Mouse (Mus musculus) urinary bladder, postnatal 36 days (tissue): ENCODE data around the gene Tmem167b.
"Not testable (repeated sequence)": the region's sequence is repeated elsewhere in the genome, so short reads cannot be mapped to it uniquely, and the experiment has no call there.

Experiments
- DNase-seq, 2 experiments: peaks; one replicate each; pipeline ENCODE4 v3.0.0; 2022; ENCODE audit warnings: low spot score in 2 of 2, mixed read lengths in 1 of 2

Gene Tmem167b

GRCm38 (mm10) chr3:108562133-108562730 lies at the start of gene Tmem167b:
Gene Tmem167b, minus strand, starts transcription at chr3:108562466.
- DNase-seq: peak; percentile 96 to 97

GRCm38 (mm10) chr3:108608906-108609305 lies 46.6 kb upstream of the Tmem167b start:
- no peak for DNase-seq

DNA sequence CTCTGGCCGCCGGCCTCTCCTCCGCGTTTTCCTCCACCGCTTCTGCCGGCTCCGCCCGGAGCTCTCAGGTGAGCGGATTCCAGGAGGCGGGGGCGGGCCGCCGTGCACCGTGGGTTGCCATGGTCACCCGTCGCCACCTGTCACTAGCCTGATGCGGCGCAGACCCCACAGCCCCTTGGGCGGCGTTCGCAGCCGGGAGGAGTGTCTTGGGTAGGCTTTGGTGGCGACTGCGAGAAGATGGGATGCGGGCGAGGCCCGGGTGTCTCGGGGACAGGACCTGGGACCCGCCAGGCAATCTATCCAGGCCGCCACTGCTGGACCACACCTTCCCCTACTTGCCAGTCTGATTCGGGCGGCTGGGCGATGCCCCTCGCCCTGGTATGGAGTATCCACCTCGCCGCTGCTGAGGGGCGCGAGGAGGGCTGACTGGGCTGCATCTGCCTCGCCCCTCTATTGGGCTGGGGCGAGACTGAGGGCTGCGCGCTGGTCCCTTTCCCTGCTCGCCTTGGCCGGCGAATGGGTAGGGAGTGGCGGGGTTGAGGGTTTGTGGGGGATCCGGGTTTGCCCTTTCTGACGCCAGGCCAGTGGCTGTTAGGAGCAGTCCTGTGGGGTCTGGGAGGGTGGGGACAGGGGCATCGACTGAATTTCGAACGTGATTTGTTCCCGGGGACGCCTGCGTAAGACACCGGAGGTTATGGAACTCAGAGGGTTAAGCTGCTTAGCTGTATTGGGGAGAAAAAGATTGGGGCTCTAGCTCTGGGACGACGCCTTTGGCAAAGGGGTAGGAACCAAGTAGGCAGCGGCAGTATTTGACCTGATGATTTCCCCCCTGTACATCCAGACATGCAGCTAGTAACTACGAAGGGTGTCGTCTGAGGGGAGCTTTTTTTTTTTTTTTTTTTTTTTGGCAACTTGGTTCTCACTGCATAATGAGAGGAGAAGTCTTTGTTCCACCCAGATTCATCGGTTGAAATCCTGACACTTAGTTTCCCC lies 29.6 kb upstream of the Tmem167b start:
- DNase-seq: no peak

DNA sequence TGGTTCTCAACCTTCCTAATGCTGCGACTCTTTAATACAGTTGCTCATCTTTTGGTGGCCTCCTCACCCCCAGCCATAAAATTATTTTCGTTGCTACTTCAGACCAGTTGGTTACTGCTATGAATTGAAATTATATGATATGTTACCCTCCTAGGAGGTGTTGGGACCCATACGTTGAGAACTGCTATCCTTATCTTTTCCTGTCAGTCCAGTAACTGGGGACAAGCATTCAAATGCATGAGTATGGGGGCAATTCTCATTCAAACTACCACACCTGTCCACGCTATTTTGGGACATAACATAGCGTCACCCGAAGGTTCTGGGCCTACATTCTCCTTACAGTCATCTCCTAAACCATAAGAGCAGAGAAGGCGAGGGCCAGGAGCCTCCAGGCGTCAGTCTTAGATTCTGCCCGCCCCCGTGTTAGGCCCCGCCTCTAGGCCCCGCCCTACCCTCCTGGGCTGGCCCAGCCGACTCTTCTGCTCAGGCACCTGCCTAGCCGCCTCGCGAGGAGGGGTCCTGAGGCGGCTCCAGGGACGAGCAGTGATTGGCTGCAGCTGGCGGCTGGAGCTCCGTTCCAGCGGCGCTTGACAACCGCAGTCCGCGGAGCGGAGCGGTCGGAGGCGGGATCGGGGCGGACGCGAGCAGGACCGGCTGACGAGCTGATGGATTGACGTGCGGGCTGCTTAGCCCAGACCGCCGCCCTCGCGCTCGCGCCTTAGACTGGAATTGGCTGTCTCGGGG lies 28.7 kb upstream of the Tmem167b start, which contains the start of gene Wdr47:
TSS of gene Wdr47 (plus strand) at position 494 of the 744 bp plus-strand sequence.
- DNase-seq: peak; percentile 91 to 96

DNA sequence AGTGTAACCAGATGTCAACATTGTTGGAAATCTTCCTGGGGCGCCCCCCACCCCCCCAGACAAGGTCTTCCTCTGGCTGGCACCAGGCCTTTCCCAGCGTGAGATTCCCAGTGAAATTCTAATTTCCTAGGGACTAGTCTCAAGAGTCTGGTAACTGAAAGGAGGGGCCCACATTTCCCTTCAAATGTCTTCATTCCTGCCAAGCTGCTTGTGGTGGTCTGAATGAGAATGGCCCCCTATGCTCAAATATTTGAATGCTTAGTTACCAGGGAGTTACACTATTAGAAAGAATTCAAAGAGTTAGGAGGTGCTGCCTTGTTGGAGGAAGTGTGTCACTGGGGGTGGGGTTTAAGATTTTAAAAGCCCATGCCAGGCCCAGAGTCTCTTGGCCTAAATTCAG lies 26.2 kb upstream of the Tmem167b start:
- DNase-seq: no peak

DNA sequence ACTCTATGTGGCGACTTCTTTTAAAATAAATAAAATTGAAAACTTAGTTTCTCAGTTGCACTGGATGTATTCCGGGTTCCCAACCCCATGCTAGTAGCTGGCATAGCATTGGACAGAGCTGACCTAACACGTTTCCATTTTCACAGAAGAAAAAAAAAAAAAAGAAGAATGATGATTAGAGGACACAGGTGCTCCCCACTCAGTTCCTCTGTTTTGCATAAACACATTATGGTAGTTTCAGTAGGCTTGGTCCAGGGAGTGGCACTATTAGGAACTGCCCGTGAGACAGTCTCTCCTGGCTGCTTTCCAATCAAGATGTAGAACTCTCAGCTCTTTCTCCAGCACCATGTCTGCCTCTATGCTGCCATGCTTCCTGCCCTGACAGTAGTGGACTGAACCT lies 22.3 kb upstream of the Tmem167b start:
- DNase-seq: no peak

DNA sequence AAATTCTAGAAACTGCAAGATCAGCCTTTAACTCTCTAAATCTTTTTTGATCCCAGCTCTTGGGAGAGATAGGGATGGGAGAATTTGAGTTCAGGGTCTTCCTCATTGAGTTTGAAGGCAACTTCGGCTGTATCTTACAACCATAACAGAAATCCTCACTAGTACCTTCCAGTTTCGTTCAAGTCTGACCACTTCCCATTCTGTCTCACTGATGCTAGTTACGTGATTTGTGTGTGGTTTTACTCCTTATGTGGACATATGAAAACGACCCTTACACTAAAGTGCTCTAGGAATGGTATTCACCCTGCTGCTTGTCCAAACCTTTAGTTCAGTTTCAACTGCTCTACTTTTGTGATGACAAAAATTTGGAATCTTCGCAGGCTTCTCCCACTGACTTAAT lies 11.8 kb upstream of the Tmem167b start:
- DNase-seq: no peak

GRCm38 (mm10) chr3:108572309-108573010 lies 10.2 kb upstream of the Tmem167b start:
- no peak for DNase-seq

DNA sequence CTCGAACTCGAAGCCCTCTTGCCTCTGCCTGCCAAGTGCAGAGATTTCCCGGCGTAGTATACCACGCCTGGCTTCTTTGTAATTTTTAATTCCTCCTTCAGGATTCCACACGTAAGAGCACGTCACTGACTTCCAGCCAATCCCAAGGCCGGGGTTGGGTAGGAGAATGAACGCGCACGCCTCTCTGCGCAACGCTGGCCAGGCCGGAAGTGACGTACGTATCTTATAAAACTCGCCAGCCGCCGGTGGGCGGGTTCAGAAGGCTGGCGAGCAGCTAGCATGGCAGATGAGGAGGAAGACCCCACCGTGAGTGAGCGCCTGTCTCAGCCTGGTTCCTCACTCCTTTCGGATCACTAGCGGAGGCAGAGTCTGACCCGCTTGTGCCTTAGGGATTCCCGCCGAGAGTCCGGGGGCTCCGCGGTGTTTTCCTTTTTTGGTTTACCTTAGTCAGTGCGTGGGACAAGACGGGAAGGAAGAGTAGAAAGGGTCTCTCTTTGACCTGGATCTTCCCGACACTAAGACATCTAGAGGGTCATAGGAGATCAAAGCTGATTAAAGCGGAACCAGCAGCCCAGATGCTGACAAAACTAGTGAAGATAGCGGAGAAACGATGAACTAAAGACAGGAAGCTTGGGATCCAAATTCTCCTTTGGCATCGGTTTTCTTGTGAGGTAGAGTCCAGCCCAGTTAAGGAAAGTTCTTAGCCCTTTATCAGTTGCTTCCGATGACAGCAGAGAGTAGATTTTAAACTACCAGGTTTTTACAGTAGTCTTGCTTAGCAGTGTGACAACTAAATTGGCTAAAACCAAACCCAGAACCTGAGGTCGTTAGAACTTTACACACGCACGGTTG lies 9.4 kb upstream of the Tmem167b start, which contains the start of gene Taf13:
TSS of gene Taf13 (plus strand) at position 256 of the 852 bp plus-strand sequence.
- peak; percentile 95 to 96 for DNase-seq

DNA sequence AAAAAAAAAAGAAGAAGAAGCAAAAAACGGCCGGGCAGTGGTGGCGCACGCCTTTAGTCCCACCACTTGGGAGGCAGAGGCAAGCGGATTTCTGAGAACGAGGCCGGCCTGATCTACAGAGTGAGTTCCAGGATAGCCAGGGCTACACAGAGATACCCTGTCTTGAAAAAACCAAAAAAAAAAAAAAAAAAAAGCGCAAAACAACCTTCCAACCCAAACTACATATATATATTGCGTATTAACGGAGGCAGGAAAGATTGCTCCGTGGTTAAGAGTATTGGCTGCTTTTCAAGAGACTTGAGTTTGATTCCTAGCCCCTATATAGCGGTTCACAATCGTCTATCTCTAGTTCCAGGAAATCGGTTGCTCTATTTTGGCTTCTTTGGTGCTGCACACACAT lies 8.5 kb upstream of the Tmem167b start:
- DNase-seq: no peak

DNA sequence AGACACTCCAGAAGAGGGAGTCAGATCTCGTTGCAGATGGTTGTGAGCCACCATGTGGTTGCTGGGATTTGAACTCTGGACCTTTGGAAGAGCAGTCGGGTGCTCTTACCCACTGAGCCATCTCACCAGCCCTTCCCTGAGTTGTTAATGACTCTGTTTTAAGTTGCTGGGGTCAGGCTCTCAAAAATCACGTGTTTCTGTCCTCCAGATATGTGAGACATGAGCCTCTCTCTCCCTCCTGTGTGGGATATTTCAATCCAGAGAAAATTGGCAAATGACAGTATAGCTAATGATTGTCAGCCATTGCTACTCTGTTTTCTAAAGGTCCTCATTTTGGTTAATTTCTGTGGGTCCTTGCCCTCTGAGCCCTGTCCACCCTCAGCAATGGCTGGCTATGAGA lies 7.4 kb upstream of the Tmem167b start:
- DNase-seq: not testable (repeated sequence)

DNA sequence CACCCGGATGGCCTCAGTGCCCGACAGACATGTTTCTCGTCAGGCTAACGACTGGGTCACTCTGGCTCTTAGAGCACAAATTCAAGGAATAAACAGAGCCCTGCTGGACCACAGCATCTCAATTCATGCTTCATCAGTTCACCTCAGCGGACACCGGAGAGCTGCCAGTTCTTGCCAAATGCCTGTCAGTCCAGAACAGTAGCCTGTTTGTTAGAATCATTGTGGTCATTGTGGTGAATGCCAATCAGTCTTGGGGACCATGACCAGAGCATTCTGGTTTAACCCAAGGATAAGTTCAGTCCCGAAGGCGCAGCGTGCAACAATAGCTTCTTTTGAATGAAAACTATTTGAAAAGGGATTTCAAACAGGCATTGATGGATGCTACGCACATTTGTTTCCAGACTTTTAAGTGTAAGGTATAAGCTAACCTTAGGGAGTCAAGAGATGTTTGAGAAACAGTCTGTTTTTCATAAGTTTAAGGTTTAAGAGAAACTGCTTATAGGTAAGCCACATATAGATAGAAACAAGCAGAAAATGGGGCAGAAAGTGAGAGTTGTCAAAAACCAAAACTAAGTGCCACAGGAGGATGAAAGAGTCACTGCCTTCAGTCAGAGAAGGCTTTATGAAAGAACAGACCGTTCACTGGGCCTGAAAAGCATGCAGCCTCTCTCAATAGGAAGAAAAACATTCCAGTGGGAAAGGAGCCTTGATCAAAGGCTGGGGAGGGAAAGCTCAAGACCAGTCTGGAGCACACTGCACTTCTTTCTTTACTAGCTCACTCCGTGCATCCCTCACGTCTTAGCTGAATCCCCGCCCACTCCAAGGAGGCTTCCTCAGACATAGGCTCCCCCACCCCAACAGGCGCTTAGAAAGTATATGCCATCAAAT lies 6.0 kb upstream of the Tmem167b start:
- no peak for DNase-seq

GRCm38 (mm10) chr3:108563309-108563708 lies 1.0 kb upstream of the Tmem167b start:
- peak; percentile 68 to 80 for DNase-seq

- DNase-seq: peak in 1 of 2 experiments; percentile 15
These were observed 558 bp upstream of the Tmem167b start for GRCm38 (mm10) chr3:108562777-108563271.

DNA sequence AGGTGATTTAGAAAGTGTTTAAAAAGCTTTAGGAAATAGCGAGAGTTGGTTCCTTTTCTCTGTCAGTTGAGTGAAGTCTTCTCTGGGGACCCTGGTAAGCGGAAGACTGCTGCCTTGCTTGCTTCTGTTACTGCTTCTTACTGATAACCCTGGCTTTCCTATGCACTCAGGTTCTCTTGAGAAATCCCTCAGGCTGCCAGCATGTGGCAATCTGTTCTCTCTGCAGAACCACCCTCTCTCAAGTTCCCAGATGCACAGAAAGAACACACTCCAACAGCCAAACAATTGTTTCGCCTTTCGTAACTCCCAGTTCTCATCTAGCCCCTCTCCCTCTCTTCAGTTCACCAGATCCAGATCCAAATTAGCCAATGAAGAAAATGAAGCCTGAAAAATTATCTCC lies 4.4 kb downstream of the Tmem167b start:
- DNase-seq: no peak

DNA sequence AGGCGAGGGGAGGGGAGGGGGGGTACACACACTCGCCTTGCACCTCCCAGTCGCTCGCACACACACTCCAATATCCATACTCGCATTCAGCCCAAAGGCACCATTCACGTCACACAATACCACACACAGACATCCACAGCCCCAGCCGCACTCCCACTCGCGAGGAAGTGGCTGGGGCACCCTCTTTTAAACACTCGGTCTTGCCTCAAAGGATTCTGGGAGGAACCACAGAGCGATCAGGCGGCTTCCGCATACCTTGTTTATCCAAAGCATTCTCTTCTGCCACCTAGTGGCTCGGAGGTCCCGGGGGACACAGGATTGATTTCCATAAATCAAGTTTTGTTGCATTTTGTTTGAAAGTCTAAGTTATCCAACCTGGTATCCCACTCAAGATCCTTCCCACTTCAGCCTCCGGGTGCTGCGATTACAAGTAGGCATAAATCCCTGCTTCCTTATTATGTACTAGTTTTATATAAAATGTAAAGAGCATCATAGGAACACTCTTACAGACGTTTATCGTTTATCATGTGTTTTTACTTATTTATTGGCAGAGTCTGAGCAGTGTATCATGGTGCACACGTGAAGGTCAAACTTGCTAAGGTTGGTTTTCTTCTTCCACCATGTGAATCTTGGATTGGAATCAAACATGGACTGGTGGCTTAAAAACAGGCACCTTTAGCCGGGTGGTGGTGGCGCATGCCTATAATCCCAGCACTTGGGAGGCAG lies 7.5 kb downstream of the Tmem167b start:
- peak; percentile 87 to 91 for DNase-seq

- DNase-seq: no peak
These were observed 8.1 kb downstream of the Tmem167b start for GRCm38 (mm10) chr3:108554111-108554561.

- no peak for DNase-seq
These were observed 20.0 kb downstream of the Tmem167b start for GRCm38 (mm10) chr3:108542299-108542698.
